Mouse (Mus musculus): ENCODE data around the gene Spata31d1a. TPM values are rescaled to one million over a fixed set of nuclear protein-coding genes. Genes with fewer than 3 reads are reported as not detected.

The Spata31d1a gene
- total and polyA plus RNA-seq, 2 experiments from 2014 or later: 0.21 TPM; not detected in 1

DNA sequence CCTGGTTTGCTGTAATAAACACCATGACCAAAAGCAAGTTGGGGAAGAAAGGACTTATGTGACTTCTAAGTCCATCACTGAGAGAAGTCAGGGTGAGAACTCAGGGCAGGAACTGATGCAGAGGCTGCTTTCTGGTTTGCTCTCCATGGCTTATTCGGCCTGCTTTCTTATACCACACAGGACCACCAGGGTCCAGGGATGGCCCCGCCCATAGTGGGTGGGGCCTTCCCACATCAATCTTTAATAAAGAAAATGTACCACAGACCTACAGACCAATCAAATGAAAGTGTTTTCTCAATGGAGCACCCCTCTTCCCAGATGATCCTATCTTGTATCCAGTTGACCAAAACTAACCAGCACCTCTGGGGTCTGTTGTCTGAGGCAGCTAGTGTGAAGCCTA is 38.6 kb downstream of the Spata31d1a start:
- H3K4me3 ChIP-seq (ENCODE audit: low read depth, low read length): no peak overlapping the region
- H3K27me3 ChIP-seq (ENCODE audit: insufficient read depth, low read length): no peaks in the 10 kb centered on the region
- DNase-seq (no peak), ATAC-seq (no peak)
- H3K36me3 ChIP-seq (ENCODE audit: insufficient read depth): no peaks in the 10 kb centered on the region
- H3K9ac ChIP-seq: no peak overlapping the region
- 0 out of 2 replicates have a peak, but pooled peaks cover 5% of the 10 kb centered on the region for H3K4me1 ChIP-seq (ENCODE audit: insufficient read depth)
- no peak overlapping the region for H3K4me2 ChIP-seq (ENCODE audit: low read depth)
- 58% methylated on average over 2 of the region's 2 CpGs for WGBS
- H3K9me3 ChIP-seq (ENCODE audit: low read length): no peaks in the 10 kb centered on the region
- H3K27ac ChIP-seq (ENCODE audit: low read depth, low read length): no peak overlapping the region
- TF ChIP-seq CTCF (IDR thresholded peaks at IDR 0.05; ENCODE audit: low read depth): no peak

DNA sequence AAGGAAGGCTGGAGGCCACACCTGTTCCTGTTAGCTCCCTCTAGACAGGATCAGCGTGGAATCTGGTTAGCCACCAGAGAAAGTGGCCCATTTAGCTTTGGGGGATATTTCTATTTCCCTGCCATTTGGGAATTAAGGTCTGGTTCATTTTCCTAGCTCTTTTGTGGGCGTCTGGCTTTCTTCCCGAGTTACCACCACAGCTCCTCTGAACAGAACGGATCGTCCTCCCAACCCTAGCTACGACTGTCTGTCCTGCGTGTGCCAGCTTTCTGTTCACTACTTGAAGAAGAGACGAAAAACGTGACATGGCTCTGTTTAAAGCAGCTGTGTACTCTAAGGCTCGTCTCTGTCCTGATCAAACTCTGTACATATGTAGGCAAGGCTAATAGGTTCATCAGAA is 40.2 kb downstream of the Spata31d1a start:
- DNase-seq: no peak

DNA sequence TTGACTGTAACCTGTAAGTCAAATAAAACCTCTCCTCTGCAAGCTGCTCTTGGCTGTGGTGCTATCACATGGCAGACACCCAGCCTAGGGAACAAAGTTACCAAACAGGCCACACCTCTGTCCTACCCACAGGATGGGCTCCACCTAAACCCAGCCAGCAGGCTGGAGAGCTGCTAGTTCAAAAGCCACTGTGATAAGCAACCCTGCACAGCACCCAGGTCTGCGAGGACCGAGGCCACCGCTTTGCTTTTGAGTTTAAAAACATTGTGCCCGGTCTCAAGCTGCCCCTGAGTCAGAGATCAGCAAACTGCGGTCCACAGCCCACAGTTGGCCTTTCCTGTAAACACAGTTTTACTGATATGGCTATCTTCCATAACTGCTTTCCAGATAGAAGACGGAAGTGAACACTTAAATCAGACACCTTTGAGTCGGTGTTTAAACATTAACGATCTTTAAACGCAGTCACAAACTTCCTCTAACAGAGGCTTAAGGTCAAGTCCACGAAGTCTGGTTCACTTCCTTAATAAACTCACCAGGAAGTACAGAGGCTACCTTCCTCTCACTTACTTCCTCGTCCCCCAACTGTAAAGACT is 41.5 kb downstream of the Spata31d1a start:
- 83% methylated on average over 11 of the region's 11 CpGs for WGBS
- no peak overlapping the region for H3K9ac ChIP-seq
- no peak for DNase-seq
- no peak overlapping the region for H3K27ac ChIP-seq (ENCODE audit: low read depth, low read length)
- H3K4me2 ChIP-seq (ENCODE audit: low read depth): no peak overlapping the region
- no peaks in the 10 kb centered on the region for H3K9me3 ChIP-seq (ENCODE audit: low read length)
- H3K4me3 ChIP-seq (ENCODE audit: low read depth, low read length): no peak overlapping the region
- peaks cover 12% of the 10 kb centered on the region for H3K36me3 ChIP-seq (ENCODE audit: insufficient read depth)
- no peaks in the 10 kb centered on the region for H3K27me3 ChIP-seq (ENCODE audit: insufficient read depth, low read length)
- ATAC-seq: no peak
- TF ChIP-seq CTCF (IDR thresholded peaks at IDR 0.05; ENCODE audit: low read depth): no peak
- H3K4me1 ChIP-seq (ENCODE audit: insufficient read depth): 0 out of 2 replicates have a peak, but pooled peaks cover 2% of the 10 kb centered on the region

More for the DNA sequence above, 40.2 kb downstream of the Spata31d1a start:
- Histone ChIP-seq H3K9ac (no peak overlapping the region), H3K9me3 (ENCODE audit: low read length) (no peaks in the 10 kb centered on the region), H3K27me3 (ENCODE audit: insufficient read depth, low read length) (no peaks in the 10 kb centered on the region), H3K27ac (ENCODE audit: low read depth, low read length) (no peak overlapping the region), H3K36me3 (ENCODE audit: insufficient read depth) (peaks cover 3% of the 10 kb centered on the region; the same call in 1 of the 2 replicates), H3K4me1 (ENCODE audit: insufficient read depth) (0 out of 2 replicates have a peak, but pooled peaks cover 5% of the 10 kb centered on the region), H3K4me2 (ENCODE audit: low read depth) (no peak overlapping the region), H3K4me3 (ENCODE audit: low read depth, low read length) (no peak overlapping the region)
- no peak for TF ChIP-seq CTCF (IDR thresholded peaks at IDR 0.05; ENCODE audit: low read depth)
- 75% methylated on average over 10 of the region's 10 CpGs for WGBS
- no peak for ATAC-seq

DNA sequence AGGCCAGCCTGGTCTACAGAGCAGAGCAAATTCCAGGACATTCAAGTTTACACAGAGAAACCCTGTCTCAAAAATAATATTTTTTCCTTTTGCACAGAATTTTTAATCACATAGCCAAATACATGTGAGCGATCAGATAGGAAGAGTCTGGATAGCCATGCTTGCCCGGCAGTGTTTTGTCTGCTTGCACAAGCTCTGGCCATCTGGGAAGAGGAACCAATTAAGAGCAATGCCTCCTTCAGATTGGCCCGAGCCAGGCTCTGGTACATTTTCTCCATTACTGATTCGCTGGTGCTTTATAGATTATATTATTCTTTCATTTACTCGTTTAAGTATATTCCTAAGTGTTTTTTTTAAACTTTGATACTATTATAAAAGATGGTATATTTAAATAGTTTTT is 42.4 kb downstream of the Spata31d1a start:
- WGBS: 65% methylated on average over 5 of the region's 5 CpGs
- Histone ChIP-seq H3K9me3 (ENCODE audit: low read length) (no peaks in the 10 kb centered on the region), H3K4me2 (ENCODE audit: low read depth) (no peak overlapping the region), H3K4me3 (ENCODE audit: low read depth, low read length) (no peak overlapping the region), H3K27ac (ENCODE audit: low read depth, low read length) (no peak overlapping the region), H3K4me1 (ENCODE audit: insufficient read depth) (no peaks in the 10 kb centered on the region), H3K27me3 (ENCODE audit: insufficient read depth, low read length) (no peaks in the 10 kb centered on the region), H3K36me3 (ENCODE audit: insufficient read depth) (peaks cover 15% of the 10 kb centered on the region), H3K9ac (no peak overlapping the region)
- DNase-seq: no peak
- no peak for TF ChIP-seq CTCF (IDR thresholded peaks at IDR 0.05; ENCODE audit: low read depth)
- ATAC-seq: peak; percentile 39; the same call in 1 of the 2 replicates

DNA sequence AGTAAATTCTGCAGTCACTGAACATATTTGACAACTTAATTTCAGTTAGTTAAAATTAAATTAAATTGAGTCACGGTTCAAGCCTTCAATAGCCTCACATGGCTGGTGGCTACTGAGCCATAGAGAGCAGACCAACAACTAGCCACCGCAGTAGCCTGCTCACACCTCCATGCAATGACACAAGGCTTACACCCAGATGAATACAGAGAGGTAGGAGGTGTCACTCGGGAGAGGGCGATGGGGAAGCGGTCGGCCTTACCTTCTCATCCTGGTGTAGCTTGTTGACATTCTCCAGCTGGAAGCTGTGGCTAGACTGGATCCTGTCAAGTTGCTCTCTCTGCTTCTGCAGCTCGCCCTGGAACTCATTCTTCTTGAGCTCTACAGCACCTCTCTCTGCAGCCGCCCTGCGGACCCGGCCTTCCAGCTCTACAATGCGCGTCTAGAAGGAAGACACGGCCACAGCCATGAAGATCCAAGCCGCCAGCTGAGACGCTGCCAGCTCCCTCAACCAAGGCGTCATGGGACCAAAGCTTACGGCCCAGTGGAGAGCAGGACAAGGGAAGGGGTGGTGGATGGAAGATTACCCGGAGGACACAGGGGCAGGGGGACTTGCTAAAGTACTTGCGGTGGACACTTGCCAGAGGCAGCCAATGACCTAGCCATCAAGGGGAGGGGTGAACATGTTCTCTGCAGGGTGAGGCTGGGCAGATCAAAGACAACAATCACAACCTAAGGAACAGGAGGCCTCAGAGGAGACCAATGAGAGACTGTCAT is 46.0 kb downstream of the Spata31d1a start:
- Histone ChIP-seq H3K4me3 (ENCODE audit: low read depth, low read length) (no peak overlapping the region), H3K27me3 (ENCODE audit: insufficient read depth, low read length) (no peaks in the 10 kb centered on the region), H3K9ac (no peak overlapping the region), H3K4me1 (ENCODE audit: insufficient read depth) (no peaks in the 10 kb centered on the region), H3K36me3 (ENCODE audit: insufficient read depth) (peaks cover 20% of the 10 kb centered on the region), H3K4me2 (ENCODE audit: low read depth) (no peak overlapping the region), H3K9me3 (ENCODE audit: low read length) (no peaks in the 10 kb centered on the region), H3K27ac (ENCODE audit: low read depth, low read length) (no peak overlapping the region)
- DNase-seq: no peak
- no peak for ATAC-seq
- TF ChIP-seq CTCF (IDR thresholded peaks at IDR 0.05; ENCODE audit: low read depth): no peak
- WGBS: 93% methylated on average over 19 of the region's 19 CpGs

DNA sequence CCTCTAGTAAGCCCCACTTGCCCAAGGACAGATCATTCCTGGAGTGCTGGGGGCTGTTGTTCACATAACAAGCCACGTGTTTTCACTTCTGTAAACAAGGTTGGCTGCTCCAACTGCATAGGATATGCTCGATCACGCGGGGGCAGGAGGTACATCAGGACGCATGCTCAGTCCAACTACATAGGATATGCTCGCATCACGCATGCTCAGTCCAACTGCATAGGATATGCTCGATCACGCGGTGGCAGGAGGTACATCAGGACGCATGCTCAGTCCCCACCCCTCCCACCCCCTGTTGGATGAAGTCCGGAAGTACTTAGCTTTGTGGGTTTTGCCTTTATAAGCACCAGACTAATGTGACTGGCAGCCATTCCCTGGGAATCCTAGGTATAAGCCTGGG is 48.2 kb downstream of the Spata31d1a start:
- 97% methylated on average over 12 of the region's 12 CpGs for WGBS
- H3K4me3 ChIP-seq (ENCODE audit: low read depth, low read length): no peak overlapping the region
- H3K27me3 ChIP-seq (ENCODE audit: insufficient read depth, low read length): no peaks in the 10 kb centered on the region
- TF ChIP-seq CTCF (IDR thresholded peaks at IDR 0.05; ENCODE audit: low read depth): no peak
- no peaks in the 10 kb centered on the region for H3K4me1 ChIP-seq (ENCODE audit: insufficient read depth)
- H3K4me2 ChIP-seq (ENCODE audit: low read depth): no peak overlapping the region
- DNase-seq (no peak), ATAC-seq (no peak)
- H3K9me3 ChIP-seq (ENCODE audit: low read length): no peaks in the 10 kb centered on the region
- H3K36me3 ChIP-seq (ENCODE audit: insufficient read depth): peaks cover 20% of the 10 kb centered on the region
- H3K9ac ChIP-seq: no peak overlapping the region
- no peak overlapping the region for H3K27ac ChIP-seq (ENCODE audit: low read depth, low read length)

DNA sequence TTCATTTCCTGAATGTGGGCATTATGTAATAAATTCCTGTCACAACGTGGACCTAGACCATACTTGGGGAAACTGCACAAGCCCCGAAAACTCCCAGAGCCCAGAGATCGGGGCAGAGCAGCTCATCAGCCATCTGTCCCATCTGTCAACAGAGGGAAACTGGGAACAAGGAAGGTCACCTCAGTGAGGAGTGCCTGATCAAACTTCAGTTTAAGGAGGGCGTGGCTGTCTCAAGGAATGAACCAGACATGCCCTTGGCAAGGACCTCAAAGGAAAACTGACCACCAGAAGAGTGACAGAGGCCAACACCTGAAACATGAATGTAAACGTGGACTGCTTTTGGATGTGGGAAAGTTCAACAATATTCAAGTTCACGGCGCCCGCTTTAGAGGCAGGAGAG is 48.7 kb downstream of the Spata31d1a start:
- H3K27me3 ChIP-seq (ENCODE audit: insufficient read depth, low read length): no peaks in the 10 kb centered on the region
- no peak overlapping the region for H3K27ac ChIP-seq (ENCODE audit: low read depth, low read length)
- no peaks in the 10 kb centered on the region for H3K9me3 ChIP-seq (ENCODE audit: low read length)
- no peak for TF ChIP-seq CTCF (IDR thresholded peaks at IDR 0.05; ENCODE audit: low read depth)
- 92% methylated on average over 8 of the region's 8 CpGs for WGBS
- H3K36me3 ChIP-seq (ENCODE audit: insufficient read depth): peaks cover 20% of the 10 kb centered on the region
- ATAC-seq (no peak), DNase-seq (no peak)
- no peak overlapping the region for H3K4me2 ChIP-seq (ENCODE audit: low read depth)
- no peak overlapping the region for H3K9ac ChIP-seq
- no peaks in the 10 kb centered on the region for H3K4me1 ChIP-seq (ENCODE audit: insufficient read depth)
- H3K4me3 ChIP-seq (ENCODE audit: low read depth, low read length): no peak overlapping the region
